Mouse (Mus musculus) neural tube, embryonic 11.5 days (tissue): Measurements from ENCODE around the gene Arhgef39. TPM values are rescaled to one million over a fixed set of nuclear protein-coding genes. Genes with fewer than 3 reads are reported as not detected.
A peak's percentile ranks its signal among the peaks of the same experiment; 100 is the strongest.

ENCODE experiments used
- ATAC-seq: fragments of 200-750 bp; cut with Nextera tagmentation; 2 replicates; pipeline ENCODE4 v1.8.0; 2017; ENCODE audit warnings: moderate number of reproducible peaks, mild to moderate bottlenecking, moderate TSS enrichment, moderate library complexity; ENCODE audit not compliant: insufficient read depth, low FRiP score, low TSS enrichment
- DNase-seq: peaks from one replicate; pipeline ENCODE4 v3.0.0-alpha.2; 2015; ENCODE audit warnings: low spot score
- H3K27ac ChIP-seq: fragments of 300-500 bp; sonication (generic); 2 replicates; pipeline ENCODE4 v1.5.1; 2014; ENCODE audit warnings: low read depth, mild to moderate bottlenecking, low read length
- H3K27me3 ChIP-seq: fragments of 300-500 bp; sonication (generic); 2 replicates; pipeline ENCODE4 v1.6.1; 2014; ENCODE audit warnings: mild to moderate bottlenecking, low read length, mixed read lengths; ENCODE audit not compliant: control insufficient read depth, insufficient read depth
- H3K36me3 ChIP-seq: fragments of 300-500 bp; sonication (generic); 2 replicates; pipeline ENCODE4 v1.6.1; 2014; ENCODE audit warnings: mild to moderate bottlenecking, low read length, moderate library complexity, mixed read lengths; ENCODE audit not compliant: control insufficient read depth, insufficient read depth
- H3K4me1 ChIP-seq: fragments of 300-500 bp; sonication (generic); 2 replicates; pipeline ENCODE4 v1.6.1; 2014; ENCODE audit warnings: low read length, mixed read lengths; ENCODE audit not compliant: control insufficient read depth, insufficient read depth
- H3K4me2 ChIP-seq: fragments of 300-500 bp; sonication (generic); 2 replicates; pipeline ENCODE4 v1.6.1; 2014; ENCODE audit warnings: low read depth, mild to moderate bottlenecking, moderate library complexity
- H3K4me3 ChIP-seq: fragments of 300-500 bp; sonication (generic); 2 replicates; pipeline ENCODE4 v1.5.1; 2014; ENCODE audit warnings: low read depth, low read length
- H3K9ac ChIP-seq: fragments of 300-500 bp; sonication (generic); 2 replicates; pipeline ENCODE4 v1.6.1; 2014; ENCODE audit warnings: mild to moderate bottlenecking, low read length
- H3K9me3 ChIP-seq: fragments of 300-500 bp; sonication (generic); 2 replicates; pipeline ENCODE4 v1.6.1; 2016; ENCODE audit warnings: low read length; ENCODE audit not compliant: control insufficient read depth
- WGBS: fragments of 180-500 bp; shearing (Covaris S2); extraction: QIAGEN DNeasy Blood & Tissue Kit; methylation state at CpG from one replicate; pipeline ENCODE4 v1.1.7; 2014; 5-methylcytosine and 5-hydroxymethylcytosine counted together
- polyA plus RNA-seq: library from polyadenylated mRNA; unstranded; fragments of >200 nt; fragmentation: Nextera tagmentation; extraction: Ambion mirVana; gene quantifications from 2 replicates; pipeline ENCODE4 v1.2.1, GENCODE M21; 2014

Gene Arhgef39
- polyA plus RNA-seq, 1 experiment from 2014 or later: 36.7 TPM

DNA sequence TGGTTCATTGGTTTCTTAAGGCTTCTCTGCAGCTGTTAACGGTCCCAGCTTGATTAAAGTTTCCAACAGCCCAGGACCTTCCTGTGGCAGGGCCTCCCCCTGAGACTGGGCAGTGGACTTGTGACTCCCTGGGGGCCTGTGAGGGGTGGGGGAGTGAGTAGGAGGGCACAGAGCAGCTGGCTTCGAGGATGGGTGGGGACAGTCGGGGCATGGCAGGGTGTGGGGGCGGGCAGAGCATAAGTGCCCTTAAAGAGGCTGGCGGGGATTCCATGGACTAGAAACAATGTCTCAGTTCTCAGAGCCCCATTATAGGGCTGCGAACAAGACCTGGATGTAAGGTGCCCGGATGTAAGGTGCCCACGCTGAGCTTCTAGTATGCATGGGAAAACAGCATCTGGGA lies 42.4 kb downstream of the Arhgef39 start:
- H3K27me3 ChIP-seq: peaks cover 13% of the 10 kb centered on the region
- no peak overlapping the region for H3K27ac ChIP-seq
- H3K4me1 ChIP-seq: peaks cover 7% of the 10 kb centered on the region; the same call in 1 of the 2 replicates
- no peak overlapping the region for H3K4me3 ChIP-seq
- no peak overlapping the region for H3K4me2 ChIP-seq
- no peak overlapping the region for H3K9ac ChIP-seq
- no peak for DNase-seq
- 20% methylated on average over 8 of the region's 8 CpGs for WGBS
- no peak for ATAC-seq
- H3K36me3 ChIP-seq: no peaks in the 10 kb centered on the region
- no peaks in the 10 kb centered on the region for H3K9me3 ChIP-seq

DNA sequence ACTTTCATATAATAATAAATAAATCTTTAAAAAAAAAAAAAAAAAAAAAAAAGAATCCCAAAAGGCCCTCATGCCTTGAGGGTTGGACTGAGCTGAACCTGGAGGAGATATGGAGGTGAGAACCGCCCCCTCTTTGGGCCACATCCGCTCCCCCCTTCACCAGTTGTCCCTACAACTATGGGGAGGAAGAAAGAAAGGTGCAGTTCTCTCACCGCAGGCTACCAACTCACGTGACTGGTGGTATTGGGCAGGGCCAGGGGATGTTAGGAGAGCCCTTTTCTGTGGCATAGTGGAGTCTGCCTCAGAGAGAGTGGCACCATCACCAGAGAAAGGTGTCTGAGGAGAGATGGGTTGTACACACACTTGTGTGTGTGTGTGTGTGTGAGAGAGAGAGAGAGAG lies 43.0 kb downstream of the Arhgef39 start:
- ATAC-seq (no peak), DNase-seq (no peak)
- Histone ChIP-seq H3K27me3 (peaks cover 13% of the 10 kb centered on the region), H3K9me3 (no peaks in the 10 kb centered on the region), H3K27ac (no peak overlapping the region), H3K4me3 (no peak overlapping the region), H3K9ac (no peak overlapping the region), H3K4me1 (peaks cover 7% of the 10 kb centered on the region; the same call in 1 of the 2 replicates), H3K36me3 (no peaks in the 10 kb centered on the region), H3K4me2 (no peak overlapping the region)
- WGBS: 22% methylated on average over 4 of the region's 4 CpGs

DNA sequence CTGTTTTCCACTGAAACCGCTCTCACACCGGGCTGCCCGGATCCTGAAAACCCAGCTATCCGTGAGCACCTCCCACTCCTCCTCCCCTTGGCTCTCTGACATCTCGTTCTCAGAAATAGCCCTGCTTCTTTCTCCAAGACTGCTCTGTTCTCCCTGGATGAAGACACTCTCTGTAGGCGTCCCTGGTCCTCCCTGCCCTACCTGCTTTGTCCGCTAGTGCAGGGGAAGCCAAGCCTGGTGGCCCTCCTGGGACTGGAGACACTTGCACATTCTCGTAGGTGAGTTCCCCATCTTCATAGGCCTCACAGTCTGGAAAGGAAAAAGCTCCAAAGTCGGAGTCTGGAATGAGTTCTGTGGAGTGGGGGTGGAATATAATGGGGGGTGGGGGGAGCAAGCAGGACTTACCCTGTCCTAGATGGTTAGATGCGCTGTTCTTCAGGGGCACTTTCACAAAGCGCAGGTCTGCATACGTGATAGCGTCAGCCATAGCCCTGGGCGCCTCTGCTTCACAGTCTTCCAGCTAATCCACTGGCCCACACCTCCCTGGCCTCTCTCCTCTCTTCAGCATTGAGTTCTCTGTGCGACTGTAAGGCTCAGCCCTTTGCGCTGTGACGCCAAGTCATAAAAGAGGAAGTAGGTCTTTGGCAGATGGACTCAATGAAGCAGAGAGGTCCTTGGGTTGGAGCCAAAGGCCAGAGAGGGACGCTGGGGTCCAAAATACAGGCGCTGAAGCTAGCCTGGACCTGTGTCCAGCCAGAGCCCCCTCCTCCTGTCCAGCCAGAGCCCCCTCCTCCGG lies 45.3 kb downstream of the Arhgef39 start, which contains the start of gene Cd72:
Gene Cd72 (minus strand): TSS at position 588 of the 796 bp plus-strand sequence.
- no peak for ATAC-seq
- H3K27ac ChIP-seq: no peak within 1 kb of the TSS
- no peaks in the 10 kb centered on the region for H3K36me3 ChIP-seq
- H3K27me3 ChIP-seq: peaks cover 13% of the 10 kb centered on the region
- H3K9me3 ChIP-seq: no peaks in the 10 kb centered on the region
- peak within 1 kb of the TSS; percentile 40 for H3K4me2 ChIP-seq
- H3K4me3 ChIP-seq: peak within 1 kb of the TSS; percentile 18; the same call in 1 of the 2 replicates
- no peak for DNase-seq
- H3K4me1 ChIP-seq: peaks cover 7% of the 10 kb centered on the region; the same call in 1 of the 2 replicates
- peak within 1 kb of the TSS; percentile 44 for H3K9ac ChIP-seq
- 30% methylated on average over 20 of the region's 20 CpGs for WGBS

DNA sequence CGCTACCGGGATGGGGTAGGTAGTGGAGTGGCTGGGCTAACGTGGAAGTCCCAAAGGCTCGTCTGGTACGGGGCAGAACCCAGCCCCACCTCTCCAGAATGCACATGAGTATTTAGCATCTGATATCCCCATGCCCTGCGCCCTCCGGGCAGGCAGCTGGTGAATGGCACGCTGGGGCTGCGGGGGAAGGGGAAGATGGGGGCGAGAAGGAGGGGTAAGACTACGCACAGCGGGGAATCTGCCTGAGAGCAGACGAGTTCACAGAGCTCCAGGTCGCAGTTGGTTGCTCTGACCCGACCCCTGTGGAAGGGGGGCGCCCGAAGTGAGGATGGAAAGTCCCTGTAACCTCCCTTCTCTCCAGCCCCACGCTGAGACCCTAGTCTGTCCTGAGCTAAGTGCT lies 46.1 kb downstream of the Arhgef39 start:
- 2% methylated on average over 18 of the region's 18 CpGs for WGBS
- peak; percentile 53 for DNase-seq

DNA sequence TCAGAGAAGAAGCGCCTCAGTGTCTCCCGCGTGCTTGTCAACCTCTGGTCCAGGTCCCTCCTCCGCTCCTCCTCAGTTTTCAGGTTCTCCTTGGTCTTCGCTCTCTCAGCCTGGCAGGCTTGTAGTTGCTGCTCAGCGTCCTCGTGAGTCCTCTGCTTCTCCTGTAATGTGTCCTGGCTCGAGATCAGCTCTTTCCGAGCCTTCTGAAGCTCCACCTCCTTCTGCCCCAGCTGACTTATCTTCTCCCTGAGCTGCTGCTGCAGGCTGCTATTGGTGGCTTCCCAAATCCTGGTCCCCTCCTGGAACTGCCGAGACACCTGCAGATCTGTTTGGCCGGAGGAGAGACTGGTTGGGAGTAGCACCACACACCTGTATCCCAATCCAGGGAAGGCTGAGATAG lies 47.2 kb downstream of the Arhgef39 start:
- Histone ChIP-seq H3K4me2 (no peak overlapping the region), H3K9ac (no peak overlapping the region), H3K4me3 (no peak overlapping the region), H3K27me3 (peaks cover 13% of the 10 kb centered on the region), H3K4me1 (peaks cover 7% of the 10 kb centered on the region; the same call in 1 of the 2 replicates), H3K27ac (no peak overlapping the region), H3K36me3 (peaks cover 5% of the 10 kb centered on the region; the same call in 1 of the 2 replicates), H3K9me3 (no peaks in the 10 kb centered on the region)
- 61% methylated on average over 11 of the region's 11 CpGs for WGBS
- ATAC-seq: no peak
- DNase-seq: no peak

More for the DNA sequence above, 46.1 kb downstream of the Arhgef39 start:
- Histone ChIP-seq H3K27ac (no peak overlapping the region), H3K4me3 (peak overlapping the region; percentile 18; the same call in 1 of the 2 replicates), H3K9me3 (no peaks in the 10 kb centered on the region), H3K27me3 (peaks cover 13% of the 10 kb centered on the region), H3K9ac (peak overlapping the region; percentile 44), H3K4me2 (peak overlapping the region; percentile 40), H3K4me1 (peaks cover 7% of the 10 kb centered on the region; the same call in 1 of the 2 replicates), H3K36me3 (no peaks in the 10 kb centered on the region)
- no peak for ATAC-seq

DNA sequence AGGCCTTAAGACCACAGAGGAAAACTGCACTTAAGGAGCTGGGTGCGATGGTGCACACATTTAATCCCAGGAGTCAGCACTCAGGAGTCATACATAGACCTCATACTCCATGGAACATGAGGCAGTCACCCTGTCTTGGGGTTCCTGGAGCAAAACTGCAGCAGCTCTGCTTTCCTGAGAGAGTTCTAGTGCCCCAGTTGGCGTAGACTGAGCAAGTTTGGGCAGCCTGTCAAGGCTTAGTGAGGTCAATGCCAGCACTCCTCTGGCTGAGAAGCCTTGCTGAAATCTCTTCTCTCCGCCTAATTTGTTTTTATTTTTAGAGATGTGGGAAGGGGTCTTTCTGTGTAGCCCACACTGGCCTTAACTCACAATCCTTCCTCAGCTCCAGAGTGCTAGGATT lies 50.9 kb downstream of the Arhgef39 start:
- Histone ChIP-seq H3K27me3 (peaks cover 4% of the 10 kb centered on the region), H3K9ac (no peak overlapping the region), H3K9me3 (no peaks in the 10 kb centered on the region), H3K27ac (no peak overlapping the region), H3K4me3 (no peak overlapping the region), H3K36me3 (peaks cover 12% of the 10 kb centered on the region), H3K4me1 (peaks cover 10% of the 10 kb centered on the region), H3K4me2 (no peak overlapping the region)
- ATAC-seq (no peak), DNase-seq (no peak)
- WGBS: 94% methylated on average over 3 of the region's 3 CpGs

DNA sequence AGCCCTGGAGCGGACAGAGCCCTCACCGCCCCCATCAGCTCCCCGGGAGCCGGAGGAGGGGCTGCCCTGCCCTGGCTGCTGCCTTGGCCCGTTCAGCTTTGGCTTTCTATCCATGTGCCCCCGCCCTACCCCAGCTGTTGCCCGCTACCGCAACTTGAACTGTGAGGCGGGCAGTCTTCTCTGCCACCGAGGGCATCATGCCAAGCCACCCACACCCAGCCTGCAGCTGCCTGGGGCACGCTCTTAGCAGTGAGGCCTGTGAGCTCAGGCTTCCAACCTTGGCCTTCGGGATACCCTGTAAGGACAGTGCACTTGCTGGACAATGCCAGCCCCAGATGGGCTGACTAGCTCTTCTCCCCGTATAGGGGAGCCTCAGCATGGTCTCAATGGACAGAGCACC lies 52.2 kb downstream of the Arhgef39 start:
- Histone ChIP-seq H3K4me3 (no peak overlapping the region), H3K4me1 (peaks cover 8% of the 10 kb centered on the region), H3K27ac (no peak overlapping the region), H3K9me3 (no peaks in the 10 kb centered on the region), H3K9ac (no peak overlapping the region), H3K4me2 (no peak overlapping the region), H3K36me3 (peaks cover 12% of the 10 kb centered on the region), H3K27me3 (no peaks in the 10 kb centered on the region)
- whole genome bisulfite sequencing: 92% methylated on average over 13 of the region's 13 CpGs
- no peak for ATAC-seq
- DNase-seq: no peak
